Mouse (Mus musculus): ENCODE data around the gene Mto1. TPM values are rescaled to one million over a fixed set of nuclear protein-coding genes. Genes with fewer than 3 reads are reported as not detected.
A peak's percentile ranks its signal among the peaks of the same experiment; 100 is the strongest.

The Mto1 gene
- polyA plus RNA-seq, 1 experiment from 2014 or later: 22.1 TPM

- WGBS: 89% methylated on average over 3 of the region's 3 CpGs
- Histone ChIP-seq H3K27me3 (replicated peaks; ENCODE audit: control insufficient read depth, insufficient read depth, low read length) (no peaks in the 10 kb centered on the region), H3K36me3 (ENCODE audit: control insufficient read depth, insufficient read depth, low read length) (peaks cover 88% of the 10 kb centered on the region), H3K4me1 (ENCODE audit: control insufficient read depth, insufficient read depth, low read length) (no peaks in the 10 kb centered on the region), H3K27ac (replicated peaks; ENCODE audit: low read depth, low read length) (no peak overlapping the region), H3K4me3 (ENCODE audit: low read depth, low read length) (no peak overlapping the region), H3K9ac (ENCODE audit: low read depth, low read length) (no peak overlapping the region), H3K4me2 (ENCODE audit: low read depth, low read length) (no peak overlapping the region), H3K9me3 (ENCODE audit: control insufficient read depth, low read length) (no peaks in the 10 kb centered on the region)
- no peak for DNase-seq (ENCODE audit: low spot score)
- no peak for ATAC-seq (ENCODE audit: low read depth)
These were observed 17.7 kb downstream of the Mto1 start for GRCm38 (mm10) chr9:78465725-78466124.

- no peaks in the 10 kb centered on the region for H3K9me3 ChIP-seq (ENCODE audit: control insufficient read depth, low read length)
- H3K27me3 ChIP-seq (replicated peaks; ENCODE audit: control insufficient read depth, insufficient read depth, low read length): no peaks in the 10 kb centered on the region
- H3K9ac ChIP-seq (ENCODE audit: low read depth, low read length): no peak overlapping the region
- 80% methylated on average over 8 of the region's 8 CpGs for WGBS
- ATAC-seq (ENCODE audit: low read depth) (no peak), DNase-seq (ENCODE audit: low spot score) (no peak)
- H3K36me3 ChIP-seq (ENCODE audit: control insufficient read depth, insufficient read depth, low read length): peaks cover 80% of the 10 kb centered on the region
- no peaks in the 10 kb centered on the region for H3K4me1 ChIP-seq (ENCODE audit: control insufficient read depth, insufficient read depth, low read length)
- no peak overlapping the region for H3K4me2 ChIP-seq (ENCODE audit: low read depth, low read length)
- no peak overlapping the region for H3K4me3 ChIP-seq (ENCODE audit: low read depth, low read length)
- H3K27ac ChIP-seq (replicated peaks; ENCODE audit: low read depth, low read length): no peak overlapping the region
These were observed 25.6 kb downstream of the Mto1 start for GRCm38 (mm10) chr9:78473588-78473987.

- Histone ChIP-seq H3K9ac (ENCODE audit: low read depth, low read length) (no peak overlapping the region), H3K9me3 (ENCODE audit: control insufficient read depth, low read length) (no peaks in the 10 kb centered on the region), H3K36me3 (ENCODE audit: control insufficient read depth, insufficient read depth, low read length) (peaks cover 80% of the 10 kb centered on the region), H3K4me2 (ENCODE audit: low read depth, low read length) (no peak overlapping the region), H3K27ac (replicated peaks; ENCODE audit: low read depth, low read length) (no peak overlapping the region), H3K27me3 (replicated peaks; ENCODE audit: control insufficient read depth, insufficient read depth, low read length) (no peaks in the 10 kb centered on the region), H3K4me3 (ENCODE audit: low read depth, low read length) (no peak overlapping the region), H3K4me1 (ENCODE audit: control insufficient read depth, insufficient read depth, low read length) (no peaks in the 10 kb centered on the region)
- DNase-seq (ENCODE audit: low spot score) (no peak), ATAC-seq (ENCODE audit: low read depth) (no peak)
- 74% methylated on average over 2 of the region's 2 CpGs for WGBS
These were observed 26.3 kb downstream of the Mto1 start for GRCm38 (mm10) chr9:78474270-78474669.

- DNase-seq (ENCODE audit: low spot score) (no peak), ATAC-seq (ENCODE audit: low read depth) (no peak)
- H3K27ac ChIP-seq (replicated peaks; ENCODE audit: low read depth, low read length): no peak overlapping the region
- peaks cover 82% of the 10 kb centered on the region for H3K36me3 ChIP-seq (ENCODE audit: control insufficient read depth, insufficient read depth, low read length)
- H3K9me3 ChIP-seq (ENCODE audit: control insufficient read depth, low read length): no peaks in the 10 kb centered on the region
- H3K4me1 ChIP-seq (ENCODE audit: control insufficient read depth, insufficient read depth, low read length): no peaks in the 10 kb centered on the region
- no peak overlapping the region for H3K9ac ChIP-seq (ENCODE audit: low read depth, low read length)
- H3K4me2 ChIP-seq (ENCODE audit: low read depth, low read length): no peak overlapping the region
- 87% methylated on average over 5 of the region's 5 CpGs for WGBS
- H3K4me3 ChIP-seq (ENCODE audit: low read depth, low read length): no peak overlapping the region
- no peaks in the 10 kb centered on the region for H3K27me3 ChIP-seq (replicated peaks; ENCODE audit: control insufficient read depth, insufficient read depth, low read length)
These were observed 26.9 kb downstream of the Mto1 start for GRCm38 (mm10) chr9:78474771-78475382.

GRCm38 (mm10) chr9:78475383-78475780, 27.4 kb downstream of the Mto1 start:
- ATAC-seq (ENCODE audit: low read depth): no peak
- H3K4me1 ChIP-seq (ENCODE audit: control insufficient read depth, insufficient read depth, low read length): no peaks in the 10 kb centered on the region
- no peak overlapping the region for H3K9ac ChIP-seq (ENCODE audit: low read depth, low read length)
- H3K4me3 ChIP-seq (ENCODE audit: low read depth, low read length): no peak overlapping the region
- H3K36me3 ChIP-seq (ENCODE audit: control insufficient read depth, insufficient read depth, low read length): peaks cover 82% of the 10 kb centered on the region
- H3K4me2 ChIP-seq (ENCODE audit: low read depth, low read length): no peak overlapping the region
- H3K9me3 ChIP-seq (ENCODE audit: control insufficient read depth, low read length): no peaks in the 10 kb centered on the region
- no peaks in the 10 kb centered on the region for H3K27me3 ChIP-seq (replicated peaks; ENCODE audit: control insufficient read depth, insufficient read depth, low read length)
- no peak for DNase-seq (ENCODE audit: low spot score)
- H3K27ac ChIP-seq (replicated peaks; ENCODE audit: low read depth, low read length): no peak overlapping the region
- WGBS: 97% methylated on average over 2 of the region's 2 CpGs

- Histone ChIP-seq H3K36me3 (ENCODE audit: control insufficient read depth, insufficient read depth, low read length) (peaks cover 80% of the 10 kb centered on the region), H3K9ac (ENCODE audit: low read depth, low read length) (no peak overlapping the region), H3K4me1 (ENCODE audit: control insufficient read depth, insufficient read depth, low read length) (no peaks in the 10 kb centered on the region), H3K4me3 (ENCODE audit: low read depth, low read length) (no peak overlapping the region), H3K4me2 (ENCODE audit: low read depth, low read length) (no peak overlapping the region), H3K27ac (replicated peaks; ENCODE audit: low read depth, low read length) (no peak overlapping the region), H3K9me3 (ENCODE audit: control insufficient read depth, low read length) (no peaks in the 10 kb centered on the region), H3K27me3 (replicated peaks; ENCODE audit: control insufficient read depth, insufficient read depth, low read length) (no peaks in the 10 kb centered on the region)
- 91% methylated on average over 4 of the region's 4 CpGs for WGBS
- no peak for DNase-seq (ENCODE audit: low spot score)
- no peak for ATAC-seq (ENCODE audit: low read depth)
These were observed 27.9 kb downstream of the Mto1 start for GRCm38 (mm10) chr9:78475873-78476272.

GRCm38 (mm10) chr9:78476531-78477020, 28.6 kb downstream of the Mto1 start:
- DNase-seq (ENCODE audit: low spot score) (peak; percentile 43), ATAC-seq (ENCODE audit: low read depth) (no peak)
- H3K27ac ChIP-seq (replicated peaks; ENCODE audit: low read depth, low read length): no peak overlapping the region; the same call in 1 of the 2 replicates
- H3K4me2 ChIP-seq (ENCODE audit: low read depth, low read length): no peak overlapping the region
- 26% methylated on average over 1 of the region's 1 CpGs for WGBS
- no peak overlapping the region for H3K4me3 ChIP-seq (ENCODE audit: low read depth, low read length)
- H3K9ac ChIP-seq (ENCODE audit: low read depth, low read length): no peak overlapping the region
- no peaks in the 10 kb centered on the region for H3K4me1 ChIP-seq (ENCODE audit: control insufficient read depth, insufficient read depth, low read length)
- no peaks in the 10 kb centered on the region for H3K9me3 ChIP-seq (ENCODE audit: control insufficient read depth, low read length)
- no peaks in the 10 kb centered on the region for H3K27me3 ChIP-seq (replicated peaks; ENCODE audit: control insufficient read depth, insufficient read depth, low read length)
- H3K36me3 ChIP-seq (ENCODE audit: control insufficient read depth, insufficient read depth, low read length): peaks cover 76% of the 10 kb centered on the region

- H3K4me3 ChIP-seq (ENCODE audit: low read depth, low read length): no peak overlapping the region
- no peak overlapping the region for H3K9ac ChIP-seq (ENCODE audit: low read depth, low read length)
- no peak overlapping the region; the same call in 1 of the 2 replicates for H3K27ac ChIP-seq (replicated peaks; ENCODE audit: low read depth, low read length)
- peaks cover 72% of the 10 kb centered on the region for H3K36me3 ChIP-seq (ENCODE audit: control insufficient read depth, insufficient read depth, low read length)
- no peaks in the 10 kb centered on the region for H3K9me3 ChIP-seq (ENCODE audit: control insufficient read depth, low read length)
- no peak overlapping the region for H3K4me2 ChIP-seq (ENCODE audit: low read depth, low read length)
- no peaks in the 10 kb centered on the region for H3K4me1 ChIP-seq (ENCODE audit: control insufficient read depth, insufficient read depth, low read length)
- 8% methylated on average over 5 of the region's 5 CpGs for WGBS
- DNase-seq (ENCODE audit: low spot score) (peak; percentile 82), ATAC-seq (ENCODE audit: low read depth) (no peak)
- no peaks in the 10 kb centered on the region for H3K27me3 ChIP-seq (replicated peaks; ENCODE audit: control insufficient read depth, insufficient read depth, low read length)
These were observed 29.1 kb downstream of the Mto1 start for GRCm38 (mm10) chr9:78477021-78477551.

All from embryonic facial prominence, embryonic 14.5 days (tissue).